Mouse (Mus musculus) liver, embryonic 11.5 days (tissue): Measurements from ENCODE around the gene Ppp4r3b. TPM values are rescaled to one million over a fixed set of nuclear protein-coding genes. Genes with fewer than 3 reads are reported as not detected.

Source experiments
- ATAC-seq: fragments of 200-750 bp; cut with Nextera tagmentation; replicated peaks from 2 replicates; pipeline ENCODE4 v1.8.0; 2017; ENCODE audit warnings: moderate number of reproducible peaks, mild to moderate bottlenecking, moderate TSS enrichment, moderate library complexity; ENCODE audit not compliant: low FRiP score
- DNase-seq: peaks from one replicate; pipeline ENCODE4 v3.0.0-alpha.2; 2017; ENCODE audit warnings: low spot score
- H3K27ac ChIP-seq: fragments of 300-500 bp; sonication (generic); 2 replicates; pipeline ENCODE4 v1.5.1; 2014; ENCODE audit warnings: mild to moderate bottlenecking, low read depth, low read length, control low read depth
- H3K27me3 ChIP-seq: fragments of 300-500 bp; sonication (generic); replicated peaks from 2 replicates; pipeline ENCODE4 v1.6.1; 2014; ENCODE audit warnings: low read length, mixed read lengths; ENCODE audit not compliant: control insufficient read depth, insufficient read depth
- H3K36me3 ChIP-seq: fragments of 300-500 bp; sonication (generic); 2 replicates; pipeline ENCODE4 v1.6.1; 2014; ENCODE audit warnings: mild to moderate bottlenecking, low read length, moderate library complexity, mixed read lengths; ENCODE audit not compliant: control insufficient read depth, insufficient read depth
- H3K4me1 ChIP-seq: fragments of 300-500 bp; sonication (generic); replicated peaks from 2 replicates; pipeline ENCODE4 v1.6.1; 2014; ENCODE audit warnings: low read length, mixed read lengths; ENCODE audit not compliant: control insufficient read depth, insufficient read depth
- H3K4me2 ChIP-seq: fragments of 300-500 bp; sonication (generic); 2 replicates; pipeline ENCODE4 v1.6.1; 2014; ENCODE audit warnings: mild to moderate bottlenecking, control low read depth, moderate library complexity
- H3K4me3 ChIP-seq: fragments of 300-500 bp; sonication (generic); 2 replicates; pipeline ENCODE4 v1.5.1; 2014; ENCODE audit warnings: low read depth, low read length, control low read depth
- H3K9ac ChIP-seq: fragments of 300-500 bp; sonication (generic); 2 replicates; pipeline ENCODE4 v1.6.1; 2014; ENCODE audit warnings: low read depth, low read length, control low read depth
- H3K9me3 ChIP-seq: fragments of 300-500 bp; sonication (generic); 2 replicates; pipeline ENCODE4 v1.6.1; 2016; ENCODE audit warnings: low read length, inconsistent platforms, mixed read lengths; ENCODE audit not compliant: control insufficient read depth
- WGBS: fragments of 180-500 bp; shearing (Covaris S2); extraction: QIAGEN DNeasy Blood & Tissue Kit; methylation state at CpG from one replicate; pipeline ENCODE4 v1.1.7; 2014; 5-methylcytosine and 5-hydroxymethylcytosine counted together
- polyA plus RNA-seq: library from polyadenylated mRNA; unstranded; fragments of >200 nt; fragmentation: Nextera tagmentation; extraction: Ambion mirVana; gene quantifications from 2 replicates; pipeline ENCODE4 v1.2.1, GENCODE M21; 2014

The Ppp4r3b gene
- polyA plus RNA-seq, 1 experiment from 2014 or later, result 74.1 TPM

DNA sequence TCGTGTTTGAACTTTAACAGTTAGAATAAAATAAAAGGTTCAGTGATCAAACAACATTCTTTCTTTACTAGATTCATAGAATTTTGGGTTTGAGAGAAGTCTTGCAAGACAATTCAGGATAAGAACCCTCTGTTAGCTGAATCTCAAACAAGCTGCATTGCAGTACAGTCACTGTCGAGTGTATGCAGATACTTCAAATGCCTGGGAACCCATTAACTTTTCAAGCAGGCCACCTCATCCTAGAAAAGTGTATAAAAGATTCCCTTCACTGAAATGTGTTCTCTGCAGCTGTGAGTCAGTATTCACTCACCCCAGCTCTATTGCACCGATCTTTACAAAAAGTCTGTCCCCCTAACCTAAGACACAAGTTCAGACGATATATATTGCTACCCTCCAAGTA, 73.3 kb downstream of the Ppp4r3b start:
- Histone ChIP-seq H3K27ac (no peak overlapping the region), H3K4me2 (peak overlapping the region; percentile 74), H3K9ac (no peak overlapping the region; the same call in 1 of the 2 replicates), H3K27me3 (no peaks in the 10 kb centered on the region), H3K9me3 (no peaks in the 10 kb centered on the region), H3K4me3 (peak overlapping the region; percentile 84), H3K36me3 (0 out of 2 replicates have a peak, but pooled peaks cover 2% of the 10 kb centered on the region), H3K4me1 (no peaks in the 10 kb centered on the region; the same call in 1 of the 2 replicates)
- WGBS, result 69% methylated on average over 4 of the region's 4 CpGs
- ATAC-seq (no peak), DNase-seq (no peak)

GRCm38 (mm10) chr11:29246883-29247650, 74.4 kb downstream of the Ppp4r3b start, which contains the start of gene Cfap36:
TSS of gene Cfap36 (minus strand) at chr11:29247409.
- WGBS, result under 1% methylated on average over 53 of the region's 53 CpGs

DNA sequence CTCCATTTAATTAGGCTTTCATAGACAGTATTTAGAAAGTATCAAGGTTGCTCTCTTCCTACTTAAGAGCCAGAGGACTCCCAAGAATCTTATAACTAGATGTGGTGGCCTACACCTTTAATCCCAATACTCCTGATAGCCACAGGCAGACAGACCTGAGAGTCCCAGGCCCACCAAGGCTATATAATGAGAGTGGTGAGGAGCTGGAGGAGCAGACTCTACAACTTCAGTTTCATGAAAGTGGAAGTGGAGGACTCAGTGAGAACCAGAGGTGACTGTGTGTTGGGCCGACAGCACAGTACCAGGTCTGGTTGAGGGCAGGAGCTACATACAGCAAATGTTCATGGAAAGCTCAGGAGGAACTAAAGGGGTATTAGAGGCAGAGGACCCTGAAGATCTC, 75.0 kb downstream of the Ppp4r3b start:
- no peak overlapping the region for H3K27ac ChIP-seq
- H3K36me3 ChIP-seq, result 0 out of 2 replicates have a peak, but pooled peaks cover 2% of the 10 kb centered on the region
- ATAC-seq (no peak), DNase-seq (no peak)
- H3K27me3 ChIP-seq, result no peaks in the 10 kb centered on the region
- peak overlapping the region; percentile 84 for H3K4me3 ChIP-seq
- 100% methylated on average over 1 of the region's 1 CpGs for WGBS
- H3K9ac ChIP-seq, result no peak overlapping the region
- H3K4me1 ChIP-seq, result no peaks in the 10 kb centered on the region; the same call in 1 of the 2 replicates
- no peaks in the 10 kb centered on the region for H3K9me3 ChIP-seq
- H3K4me2 ChIP-seq, result peak overlapping the region; percentile 74

More at GRCm38 (mm10) chr11:29246883-29247650, 74.4 kb downstream of the Ppp4r3b start, which contains the start of gene Cfap36:
- H3K4me2 ChIP-seq, result peak within 1 kb of the TSS; percentile 74
- DNase-seq (peak; percentile 85), ATAC-seq (peak; percentile 100)
- peak within 1 kb of the TSS; percentile 69 for H3K9ac ChIP-seq
- no peak within 1 kb of the TSS; the same call in 1 of the 2 replicates for H3K27ac ChIP-seq
- H3K36me3 ChIP-seq, result 0 out of 2 replicates have a peak, but pooled peaks cover 2% of the 10 kb centered on the region
- peak within 1 kb of the TSS; percentile 84 for H3K4me3 ChIP-seq
- no peaks in the 10 kb centered on the region; the same call in 1 of the 2 replicates for H3K4me1 ChIP-seq
- H3K27me3 ChIP-seq, result no peaks in the 10 kb centered on the region
- no peaks in the 10 kb centered on the region for H3K9me3 ChIP-seq

DNA sequence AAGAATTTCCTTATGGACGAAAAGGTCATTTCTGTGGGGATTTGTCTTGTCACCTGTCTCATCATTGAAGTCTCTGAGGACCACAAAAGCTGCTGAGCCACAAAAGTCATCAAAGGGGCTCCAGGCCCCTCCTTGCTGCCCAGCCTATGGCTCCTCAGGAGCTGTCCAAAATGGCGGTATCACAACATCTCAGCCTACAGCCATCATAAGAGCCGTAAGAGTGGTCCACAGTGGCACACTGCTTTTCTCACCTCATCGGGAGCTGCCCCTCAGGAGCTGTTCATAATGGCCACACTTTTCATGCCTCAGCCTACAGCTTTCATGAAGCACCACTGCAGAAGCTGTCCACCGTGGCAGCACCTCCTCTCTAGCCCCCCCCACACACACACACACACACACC, 75.7 kb downstream of the Ppp4r3b start:
- Histone ChIP-seq H3K9ac (no peak overlapping the region), H3K4me3 (no peak overlapping the region), H3K4me1 (no peaks in the 10 kb centered on the region; the same call in 1 of the 2 replicates), H3K9me3 (no peaks in the 10 kb centered on the region), H3K36me3 (0 out of 2 replicates have a peak, but pooled peaks cover 2% of the 10 kb centered on the region), H3K27ac (no peak overlapping the region), H3K4me2 (no peak overlapping the region), H3K27me3 (no peaks in the 10 kb centered on the region)
- no peak for DNase-seq
- WGBS, result 96% methylated on average over 5 of the region's 5 CpGs
- no peak for ATAC-seq

GRCm38 (mm10) chr11:29254643-29255042, 82.0 kb downstream of the Ppp4r3b start:
- no peak overlapping the region for H3K27ac ChIP-seq
- DNase-seq, result no peak
- H3K36me3 ChIP-seq, result no peaks in the 10 kb centered on the region

GRCm38 (mm10) chr11:29267824-29268223, 95.1 kb downstream of the Ppp4r3b start:
- Histone ChIP-seq H3K27me3 (no peaks in the 10 kb centered on the region), H3K4me1 (no peaks in the 10 kb centered on the region), H3K4me2 (no peak overlapping the region), H3K9me3 (no peaks in the 10 kb centered on the region), H3K27ac (no peak overlapping the region), H3K36me3 (no peaks in the 10 kb centered on the region), H3K4me3 (no peak overlapping the region), H3K9ac (no peak overlapping the region)
- no peak for DNase-seq
- WGBS, result 27% methylated on average over 3 of the region's 3 CpGs
- ATAC-seq, result no peak

More at GRCm38 (mm10) chr11:29254643-29255042, 82.0 kb downstream of the Ppp4r3b start:
- Histone ChIP-seq H3K4me2 (no peak overlapping the region), H3K4me1 (no peaks in the 10 kb centered on the region), H3K9ac (no peak overlapping the region), H3K4me3 (no peak overlapping the region), H3K9me3 (no peaks in the 10 kb centered on the region), H3K27me3 (no peaks in the 10 kb centered on the region)
- WGBS, result 73% methylated on average over 1 of the region's 1 CpGs
- ATAC-seq, result no peak

Other genes with a start within 250 kb of the Ppp4r3b start
- gene Pnpt1, start 42.1 kb upstream of the Ppp4r3b start, polyA plus RNA-seq, result 60.4 and 72.3 TPM in 2 replicates
- 29.9 and 31.6 TPM in 2 replicates for gene Cfap36, start 74.5 kb downstream of the Ppp4r3b start, polyA plus RNA-seq
- gene Ccdc88a, start 200.8 kb downstream of the Ppp4r3b start, polyA plus RNA-seq, result 12.8 and 13.5 TPM in 2 replicates